Mouse (Mus musculus) ovary, postnatal 36 days (tissue): ENCODE results near the gene Emx2.

Experiments
- DNase-seq: peaks from one replicate; pipeline ENCODE4 v3.0.0; 2022; ENCODE audit warnings: low spot score, mixed read lengths

Emx2 gene

GRCm38 (mm10) chr19:59462459-59463292 is 4.5 kb downstream of the Emx2 start:
- no peak for DNase-seq

GRCm38 (mm10) chr19:59463842-59464443 is 5.8 kb downstream of the Emx2 start:
- DNase-seq = no peak

- no peak for DNase-seq
Measured at GRCm38 (mm10) chr19:59465281-59465680, 7.1 kb downstream of the Emx2 start.

GRCm38 (mm10) chr19:59465751-59466410 is 7.7 kb downstream of the Emx2 start:
- DNase-seq = no peak

GRCm38 (mm10) chr19:59466417-59466937 is 8.3 kb downstream of the Emx2 start:
- DNase-seq = no peak

- no peak for DNase-seq
Measured at GRCm38 (mm10) chr19:59467016-59467412, 8.8 kb downstream of the Emx2 start.

- peak; percentile 36 for DNase-seq
Measured at GRCm38 (mm10) chr19:59467413-59468064, 9.4 kb downstream of the Emx2 start.

- DNase-seq = no peak
Measured at GRCm38 (mm10) chr19:59468065-59468810, 10.1 kb downstream of the Emx2 start.

GRCm38 (mm10) chr19:59469035-59469949 is 11.1 kb downstream of the Emx2 start:
- DNase-seq = peak; percentile 48

GRCm38 (mm10) chr19:59470074-59470630 is 12.0 kb downstream of the Emx2 start:
- no peak for DNase-seq

- no peak for DNase-seq
Measured at GRCm38 (mm10) chr19:59470913-59471312, 12.7 kb downstream of the Emx2 start.

GRCm38 (mm10) chr19:59472844-59473243 is 14.7 kb downstream of the Emx2 start:
- no peak for DNase-seq

GRCm38 (mm10) chr19:59479912-59480311 is 21.7 kb downstream of the Emx2 start:
- DNase-seq = no peak

- no peak for DNase-seq
Measured at GRCm38 (mm10) chr19:59480563-59480962, 22.4 kb downstream of the Emx2 start.

- DNase-seq = no peak
Measured at GRCm38 (mm10) chr19:59492258-59492657, 34.1 kb downstream of the Emx2 start.

- no peak for DNase-seq
Measured at GRCm38 (mm10) chr19:59496832-59497231, 38.7 kb downstream of the Emx2 start.

GRCm38 (mm10) chr19:59508896-59509295 is 50.7 kb downstream of the Emx2 start:
- DNase-seq = no peak

GRCm38 (mm10) chr19:59513181-59513580 is 55.0 kb downstream of the Emx2 start:
- no peak for DNase-seq
